Mouse (Mus musculus) right cerebral cortex, adult 2 months (tissue): ENCODE measurements around the gene 1810009A15Rik.
A peak's percentile ranks its signal among the peaks of the same experiment; 100 is the strongest.

Experiments
- DNase-seq, 2 experiments: peaks; one replicate each; pipeline ENCODE4 v3.0.0; 2021 to 2022; ENCODE audit warnings: low spot score in 2 of 2

The 1810009A15Rik gene

GRCm38 (mm10) chr19:8920073-8920736 is 31.6 kb downstream of the 1810009A15Rik start, which contains the start of gene B3gat3:
TSS of gene B3gat3 (plus strand) at chr19:8920374.
- peak; percentile 93 to 97 for DNase-seq

- DNase-seq = no peak
These were observed 32.2 kb downstream of the 1810009A15Rik start for GRCm38 (mm10) chr19:8920836-8921291.

GRCm38 (mm10) chr19:8921741-8922140 is 33.1 kb downstream of the 1810009A15Rik start:
- no peak for DNase-seq

GRCm38 (mm10) chr19:8926766-8927165 is 38.1 kb downstream of the 1810009A15Rik start:
- no peak for DNase-seq

GRCm38 (mm10) chr19:8927891-8928525 is 39.4 kb downstream of the 1810009A15Rik start:
- DNase-seq = no peak

GRCm38 (mm10) chr19:8928689-8929223 is 40.1 kb downstream of the 1810009A15Rik start:
- no peak for DNase-seq

GRCm38 (mm10) chr19:8929224-8930088 is 40.8 kb downstream of the 1810009A15Rik start, which contains the start of the genes Rom1 and Eml3:
TSS of gene Rom1 (minus strand) at chr19:8929356.
TSS of gene Eml3 (plus strand) at chr19:8929552.
- peak; percentile 42 to 65 for DNase-seq

GRCm38 (mm10) chr19:8930117-8930516 is 41.5 kb downstream of the 1810009A15Rik start:
- DNase-seq = no peak

GRCm38 (mm10) chr19:8930771-8931170 is 42.1 kb downstream of the 1810009A15Rik start:
- no peak for DNase-seq

- no peak for DNase-seq
These were observed 48.1 kb downstream of the 1810009A15Rik start for GRCm38 (mm10) chr19:8936736-8937135.
